Mouse (Mus musculus): ENCODE results near the gene Pten. TPM values are rescaled to one million over a fixed set of nuclear protein-coding genes. Genes with fewer than 3 reads are reported as not detected.

The Pten gene
- polyA plus RNA-seq, 1 experiment from 2014 or later = 11.7 TPM

- H3K27me3 ChIP-seq (replicated peaks) = 0 out of 2 replicates have a peak, but pooled peaks cover 2% of the 10 kb centered on the region
- peak overlapping the region; percentile 98 for H3K4me3 ChIP-seq
- H3K4me1 ChIP-seq = peaks cover 23% of the 10 kb centered on the region
- H3K4me2 ChIP-seq (replicated peaks) = peak overlapping the region; percentile 89
- WGBS = under 1% methylated on average over 53 of the region's 53 CpGs
- H3K27ac ChIP-seq = peak overlapping the region; percentile 79
- H3K36me3 ChIP-seq = no peaks in the 10 kb centered on the region
- no peaks in the 10 kb centered on the region for H3K9me3 ChIP-seq
- H3K9ac ChIP-seq = peak overlapping the region; percentile 99
- ATAC-seq (ENCODE audit: low FRiP score, low read depth) = peak; percentile 85
These were observed 1.3 kb upstream of the Pten start for GRCm38 (mm10) chr19:32755792-32756635.

GRCm38 (mm10) chr19:32756636-32756899, 729 bp upstream of the Pten start:
- no peaks in the 10 kb centered on the region for H3K9me3 ChIP-seq
- peak overlapping the region; percentile 99 for H3K9ac ChIP-seq
- WGBS = under 1% methylated on average over 14 of the region's 14 CpGs
- H3K4me3 ChIP-seq = peak overlapping the region; percentile 98
- 0 out of 2 replicates have a peak, but pooled peaks cover 2% of the 10 kb centered on the region for H3K27me3 ChIP-seq (replicated peaks)
- peaks cover 26% of the 10 kb centered on the region for H3K4me1 ChIP-seq
- H3K36me3 ChIP-seq = no peaks in the 10 kb centered on the region
- H3K27ac ChIP-seq = peak overlapping the region; percentile 79
- H3K4me2 ChIP-seq (replicated peaks) = peak overlapping the region; percentile 89
- peak; percentile 71 for ATAC-seq (ENCODE audit: low FRiP score, low read depth)

GRCm38 (mm10) chr19:32757831-32758792, 815 bp downstream of the Pten start:
- peaks cover 26% of the 10 kb centered on the region for H3K4me1 ChIP-seq

GRCm38 (mm10) chr19:32758793-32759161, 1.5 kb downstream of the Pten start:
- Histone ChIP-seq H3K4me1 (peaks cover 26% of the 10 kb centered on the region), H3K4me3 (peak overlapping the region; percentile 98), H3K4me2 (replicated peaks) (peak overlapping the region; percentile 89), H3K27me3 (replicated peaks) (0 out of 2 replicates have a peak, but pooled peaks cover 2% of the 10 kb centered on the region), H3K36me3 (no peaks in the 10 kb centered on the region), H3K9me3 (no peaks in the 10 kb centered on the region), H3K9ac (peak overlapping the region; percentile 99; the same call in 1 of the 2 replicates), H3K27ac (no peak overlapping the region)
- WGBS = under 1% methylated on average over 11 of the region's 11 CpGs
- no peak for ATAC-seq (ENCODE audit: low FRiP score, low read depth)

More at GRCm38 (mm10) chr19:32757831-32758792, 815 bp downstream of the Pten start:
- Histone ChIP-seq H3K4me3 (peak overlapping the region; percentile 98), H3K9ac (peak overlapping the region; percentile 99), H3K27me3 (replicated peaks) (0 out of 2 replicates have a peak, but pooled peaks cover 2% of the 10 kb centered on the region), H3K4me2 (replicated peaks) (peak overlapping the region; percentile 89), H3K36me3 (no peaks in the 10 kb centered on the region), H3K27ac (peak overlapping the region; percentile 97), H3K9me3 (no peaks in the 10 kb centered on the region)
- 1% methylated on average over 55 of the region's 69 CpGs for WGBS
- peak; percentile 5 for ATAC-seq (ENCODE audit: low FRiP score, low read depth)

- H3K27ac ChIP-seq = no peak overlapping the region
- peak overlapping the region; percentile 99 for H3K9ac ChIP-seq
- H3K4me2 ChIP-seq (replicated peaks) = peak overlapping the region; percentile 89
- H3K4me1 ChIP-seq = peaks cover 23% of the 10 kb centered on the region
- H3K9me3 ChIP-seq = no peaks in the 10 kb centered on the region
- no peak for ATAC-seq (ENCODE audit: low FRiP score, low read depth)
- H3K36me3 ChIP-seq = no peaks in the 10 kb centered on the region
- peak overlapping the region; percentile 98 for H3K4me3 ChIP-seq
- 3% methylated on average over 8 of the region's 8 CpGs for WGBS
- H3K27me3 ChIP-seq (replicated peaks) = no peaks in the 10 kb centered on the region
These were observed 2.2 kb downstream of the Pten start for GRCm38 (mm10) chr19:32759357-32760024.

GRCm38 (mm10) chr19:32760499-32760898, 3.2 kb downstream of the Pten start:
- Histone ChIP-seq H3K4me3 (peak overlapping the region; percentile 2; the same call in 1 of the 2 replicates), H3K9ac (0 out of 2 replicates have a peak overlapping the region, but pooled peaks have one; percentile 4), H3K4me2 (replicated peaks) (peak overlapping the region; percentile 89), H3K27ac (no peak overlapping the region), H3K9me3 (no peaks in the 10 kb centered on the region), H3K4me1 (peaks cover 13% of the 10 kb centered on the region), H3K27me3 (replicated peaks) (no peaks in the 10 kb centered on the region), H3K36me3 (no peaks in the 10 kb centered on the region)
- no peak for ATAC-seq (ENCODE audit: low FRiP score, low read depth)
- 40% methylated on average over 6 of the region's 6 CpGs for WGBS

GRCm38 (mm10) chr19:32761162-32761561, 3.9 kb downstream of the Pten start:
- H3K9ac ChIP-seq = no peak overlapping the region
- H3K27ac ChIP-seq = no peak overlapping the region

GRCm38 (mm10) chr19:32762493-32762892, 5.2 kb downstream of the Pten start:
- no peaks in the 10 kb centered on the region for H3K9me3 ChIP-seq
- no peaks in the 10 kb centered on the region for H3K36me3 ChIP-seq
- no peak overlapping the region for H3K27ac ChIP-seq
- ATAC-seq (ENCODE audit: low FRiP score, low read depth) = no peak
- H3K27me3 ChIP-seq (replicated peaks) = no peaks in the 10 kb centered on the region
- H3K4me3 ChIP-seq = no peak overlapping the region
- whole genome bisulfite sequencing = 89% methylated on average over 4 of the region's 4 CpGs
- H3K4me1 ChIP-seq = peaks cover 14% of the 10 kb centered on the region
- H3K9ac ChIP-seq = no peak overlapping the region
- no peak overlapping the region for H3K4me2 ChIP-seq (replicated peaks)

More at GRCm38 (mm10) chr19:32761162-32761561, 3.9 kb downstream of the Pten start:
- Histone ChIP-seq H3K27me3 (replicated peaks) (no peaks in the 10 kb centered on the region), H3K36me3 (no peaks in the 10 kb centered on the region), H3K9me3 (no peaks in the 10 kb centered on the region), H3K4me2 (replicated peaks) (peak overlapping the region; percentile 89), H3K4me1 (peaks cover 11% of the 10 kb centered on the region), H3K4me3 (no peak overlapping the region)
- 73% methylated on average over 4 of the region's 4 CpGs for WGBS
- no peak for ATAC-seq (ENCODE audit: low FRiP score, low read depth)

GRCm38 (mm10) chr19:32778411-32778810, 21.1 kb downstream of the Pten start:
- H3K27ac ChIP-seq = no peak overlapping the region
- H3K4me1 ChIP-seq = no peaks in the 10 kb centered on the region
- no peak overlapping the region for H3K4me3 ChIP-seq
- ATAC-seq (ENCODE audit: low FRiP score, low read depth) = no peak
- H3K9ac ChIP-seq = no peak overlapping the region
- 0 out of 2 replicates have a peak, but pooled peaks cover 2% of the 10 kb centered on the region for H3K36me3 ChIP-seq
- H3K27me3 ChIP-seq (replicated peaks) = no peaks in the 10 kb centered on the region
- H3K9me3 ChIP-seq = no peaks in the 10 kb centered on the region
- WGBS = 59% methylated on average over 2 of the region's 2 CpGs
- no peak overlapping the region for H3K4me2 ChIP-seq (replicated peaks)

- no peaks in the 10 kb centered on the region for H3K9me3 ChIP-seq
- no peak overlapping the region for H3K4me2 ChIP-seq (replicated peaks)
- H3K36me3 ChIP-seq = no peaks in the 10 kb centered on the region
- no peak overlapping the region for H3K4me3 ChIP-seq
- H3K27ac ChIP-seq = no peak overlapping the region
- no peaks in the 10 kb centered on the region for H3K27me3 ChIP-seq (replicated peaks)
- 82% methylated on average over 3 of the region's 3 CpGs for WGBS
- no peak overlapping the region for H3K9ac ChIP-seq
- ATAC-seq (ENCODE audit: low FRiP score, low read depth) = no peak
- no peaks in the 10 kb centered on the region for H3K4me1 ChIP-seq
These were observed 21.8 kb downstream of the Pten start for GRCm38 (mm10) chr19:32779131-32779530.

GRCm38 (mm10) chr19:32781305-32782071, 24.2 kb downstream of the Pten start:
- H3K9me3 ChIP-seq = no peaks in the 10 kb centered on the region
- H3K4me1 ChIP-seq = no peaks in the 10 kb centered on the region
- no peak overlapping the region for H3K4me2 ChIP-seq (replicated peaks)
- ATAC-seq (ENCODE audit: low FRiP score, low read depth) = no peak
- no peaks in the 10 kb centered on the region for H3K36me3 ChIP-seq
- H3K27ac ChIP-seq = no peak overlapping the region
- H3K9ac ChIP-seq = no peak overlapping the region
- H3K27me3 ChIP-seq (replicated peaks) = no peaks in the 10 kb centered on the region
- WGBS = 91% methylated on average over 5 of the region's 5 CpGs
- no peak overlapping the region for H3K4me3 ChIP-seq
